Mouse (Mus musculus) layer of hippocampus, postnatal 36 days (tissue): ENCODE data around the gene Sstr2. TPM values are rescaled to one million over a fixed set of nuclear protein-coding genes. Genes with fewer than 3 reads are reported as not detected.
A peak's percentile ranks its signal among the peaks of the same experiment; 100 is the strongest.

Experiments used
- DNase-seq, 2 experiments: peaks; one replicate each; pipeline ENCODE4 v3.0.0; 2022
- total RNA-seq, 2 experiments: library from RNA; stranded (reverse); gene quantifications; 2 replicates each; pipeline ENCODE4 v1.2.3; 2021

The Sstr2 gene
- total RNA-seq, result 10 to 100 TPM; 22.6 to 23.8 TPM

GRCm38 (mm10) chr11:113618672-113619419 lies at the start of gene Sstr2:
Sstr2 (plus strand) TSS chr11:113619342.
- peak; percentile 76 to 80 for DNase-seq

GRCm38 (mm10) chr11:113571616-113572015 lies 47.5 kb upstream of the Sstr2 start:
- no peak for DNase-seq

- no peak for DNase-seq
Measured at GRCm38 (mm10) chr11:113572641-113573040, 46.5 kb upstream of the Sstr2 start.

GRCm38 (mm10) chr11:113577221-113577620 lies 41.9 kb upstream of the Sstr2 start:
- DNase-seq, result no peak

GRCm38 (mm10) chr11:113583879-113584661 lies 35.1 kb upstream of the Sstr2 start:
- DNase-seq, result peak in 1 of 2 experiments; percentile 39

GRCm38 (mm10) chr11:113586423-113586822 lies 32.7 kb upstream of the Sstr2 start:
- no peak for DNase-seq

GRCm38 (mm10) chr11:113588936-113589335 lies 30.2 kb upstream of the Sstr2 start:
- no peak for DNase-seq

GRCm38 (mm10) chr11:113595144-113595543 lies 24.0 kb upstream of the Sstr2 start:
- DNase-seq, result no peak

- no peak for DNase-seq
Measured at GRCm38 (mm10) chr11:113597632-113598031, 21.5 kb upstream of the Sstr2 start.

- DNase-seq, result no peak
Measured at GRCm38 (mm10) chr11:113600526-113601245, 18.5 kb upstream of the Sstr2 start.

- no peak for DNase-seq
Measured at GRCm38 (mm10) chr11:113601616-113602343, 17.4 kb upstream of the Sstr2 start.

- DNase-seq, result no peak
Measured at GRCm38 (mm10) chr11:113607556-113607955, 11.6 kb upstream of the Sstr2 start.

- no peak for DNase-seq
Measured at GRCm38 (mm10) chr11:113609581-113609980, 9.6 kb upstream of the Sstr2 start.

GRCm38 (mm10) chr11:113610266-113610665 lies 8.9 kb upstream of the Sstr2 start:
- no peak for DNase-seq

- DNase-seq, result no peak
Measured at GRCm38 (mm10) chr11:113611112-113611646, 8.0 kb upstream of the Sstr2 start.

GRCm38 (mm10) chr11:113611664-113612611 lies 7.2 kb upstream of the Sstr2 start:
- DNase-seq, result peak; percentile 51 to 54

- DNase-seq, result no peak
Measured at GRCm38 (mm10) chr11:113614476-113614875, 4.7 kb upstream of the Sstr2 start.

- peak; percentile 45 to 50 for DNase-seq
Measured at GRCm38 (mm10) chr11:113617132-113617911, 1.8 kb upstream of the Sstr2 start.

- no peak for DNase-seq
Measured at GRCm38 (mm10) chr11:113618303-113618671, 855 bp upstream of the Sstr2 start.
